Mouse (Mus musculus) gastrocnemius, postnatal 14 days (tissue): ENCODE measurements around the gene Ube2g1. TPM values are rescaled to one million over a fixed set of nuclear protein-coding genes. Genes with fewer than 3 reads are reported as not detected.
A peak's percentile ranks its signal among the peaks of the same experiment; 100 is the strongest.
"Not testable (repeated sequence)": the region's sequence is repeated elsewhere in the genome, so short reads cannot be mapped to it uniquely, and the experiment has no call there.

Source experiments
- DNase-seq: peaks from one replicate; pipeline ENCODE4 v3.0.0; 2021; ENCODE audit warnings: mixed read lengths
- intact Hi-C: fragments of 180-260 bp; cut with DNase I; formaldehyde crosslinking; loops from one replicate; pipeline ENCODE4 v1.15.1; 2025; ENCODE audit warnings: low total_unique reads
- total RNA-seq, 2 experiments: library from RNA; stranded (reverse); gene quantifications; 2 replicates each; pipeline ENCODE4 v1.2.3; 2021

The Ube2g1 gene
- total RNA-seq, 2 experiments from 2014 or later: 55.2 to 55.7 TPM

DNA sequence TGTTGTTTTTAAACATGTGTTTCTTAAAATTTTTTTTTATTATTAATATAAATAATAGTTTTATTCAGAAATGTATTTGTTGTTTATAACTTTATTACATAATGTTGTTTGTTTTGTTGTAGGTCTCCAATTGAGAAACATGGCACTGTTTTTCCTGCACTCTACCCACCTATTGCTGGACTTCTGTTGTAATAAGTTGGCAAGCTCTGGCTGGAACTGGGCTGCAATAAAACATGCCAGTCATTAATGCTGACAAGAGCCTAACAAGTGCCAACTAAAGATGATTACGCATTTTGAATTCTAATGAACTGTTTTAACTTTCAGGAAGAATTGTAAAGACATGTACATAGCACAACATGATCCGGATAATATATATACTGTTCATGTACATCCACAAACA is 76.3 kb downstream of the Ube2g1 start:
- no peak for DNase-seq
- intact Hi-C loops: no loop called here

DNA sequence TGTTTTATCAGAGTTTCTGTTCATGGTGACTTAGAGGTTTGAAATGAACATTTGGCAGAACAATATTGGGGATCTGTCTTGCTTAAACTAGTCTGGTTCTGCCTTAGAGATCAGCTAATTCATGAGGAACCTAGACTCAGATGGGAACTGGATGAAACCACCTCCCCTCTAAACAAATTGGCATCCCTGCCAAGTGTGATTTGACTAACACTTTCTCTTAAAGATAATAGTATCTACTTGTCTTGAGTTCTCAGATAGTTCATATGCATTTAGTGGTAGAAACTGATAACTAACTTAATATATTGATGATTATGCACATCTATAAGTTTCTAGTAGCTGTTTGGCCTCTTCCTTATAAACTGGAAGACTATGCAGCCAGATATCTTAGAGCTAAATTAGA is 79.6 kb downstream of the Ube2g1 start:
- intact Hi-C loops: no loop called here
- DNase-seq: no peak

DNA sequence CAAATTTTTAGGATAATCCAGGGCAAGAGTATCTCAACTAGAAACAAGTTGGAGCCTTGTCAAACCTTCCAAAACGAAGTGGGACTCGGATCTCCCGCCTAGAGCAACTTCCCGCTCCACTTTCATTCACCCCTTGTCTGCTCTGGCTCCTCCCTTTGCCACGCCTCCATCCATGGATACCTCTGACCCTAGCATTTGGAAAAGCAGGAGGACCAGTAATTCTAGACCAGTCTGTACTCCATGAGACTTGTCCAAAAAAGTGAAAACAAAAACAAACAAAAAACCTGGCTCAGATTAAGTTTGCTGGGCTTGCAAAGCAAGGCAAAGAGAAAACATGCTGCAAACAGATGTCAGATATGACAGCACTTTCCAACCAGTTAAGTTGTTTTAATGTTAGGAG is 81.2 kb downstream of the Ube2g1 start:
- DNase-seq: no peak
- intact Hi-C loops: no loop called here

DNA sequence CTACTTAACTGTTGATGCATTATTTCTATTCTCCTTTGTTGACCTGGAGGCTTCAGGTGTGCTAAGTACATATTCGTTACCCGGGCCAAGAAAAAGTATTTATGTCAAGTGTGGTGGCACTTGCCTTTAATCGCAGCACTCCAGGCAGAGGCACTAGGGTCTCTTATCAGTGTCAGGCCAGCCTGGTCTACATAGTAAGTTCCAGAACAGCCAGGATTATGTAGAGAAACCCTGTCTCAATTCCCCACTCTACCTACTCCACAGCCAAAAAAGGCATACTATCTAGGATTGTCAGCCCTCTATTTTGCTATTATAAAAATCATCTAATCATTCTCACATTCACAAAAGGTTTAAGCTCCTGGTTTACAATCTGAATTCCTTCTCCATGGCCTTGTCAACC is 82.0 kb downstream of the Ube2g1 start:
- intact Hi-C loops: no loop called here
- DNase-seq: no peak

DNA sequence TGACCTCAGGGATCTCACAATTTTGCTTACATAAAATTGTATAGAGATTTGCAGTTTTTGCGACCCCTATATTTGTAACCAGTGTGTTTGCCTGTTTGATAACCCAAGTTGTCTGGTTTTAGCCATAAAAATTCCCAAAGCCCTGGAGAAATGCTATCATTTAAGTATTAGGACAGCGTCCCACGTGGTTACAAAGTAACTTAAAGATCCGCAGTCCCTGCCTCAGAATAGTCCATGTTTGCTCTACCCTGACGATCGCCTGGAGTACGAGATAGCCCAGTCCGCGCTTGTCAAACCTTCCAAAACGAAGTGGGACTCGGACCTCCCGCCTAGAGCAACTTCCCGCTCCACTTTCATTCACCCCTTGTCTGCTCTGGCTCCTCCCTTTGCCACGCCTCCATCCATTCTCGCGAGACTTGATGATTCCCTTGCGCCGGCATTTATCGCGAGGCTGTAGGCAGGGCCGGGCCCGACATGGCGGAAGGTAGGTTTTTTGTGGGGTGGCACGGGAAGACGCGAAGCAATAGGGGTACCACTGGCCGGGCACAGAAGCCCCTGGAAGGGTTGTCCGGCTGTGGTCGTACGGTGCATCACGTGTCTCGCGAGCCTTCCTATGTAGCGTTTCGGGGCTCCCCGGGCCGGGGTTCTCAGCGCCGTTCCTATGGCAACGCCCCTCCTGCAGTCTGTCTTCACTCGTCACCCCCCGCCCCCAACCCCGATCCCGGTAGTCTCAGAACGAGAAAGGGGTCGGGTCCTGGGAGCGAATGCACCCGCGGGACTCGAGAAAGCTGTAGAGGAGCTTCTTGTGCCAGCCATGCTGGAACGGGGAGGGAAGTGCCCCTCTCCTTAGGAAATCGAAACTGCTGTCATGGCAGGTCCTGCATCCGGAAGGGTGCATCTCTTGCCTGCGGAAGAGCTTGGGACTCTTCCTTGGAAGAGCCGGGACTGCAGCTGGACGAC is 82.7 kb downstream of the Ube2g1 start, which contains the start of gene Ankfy1:
Gene Ankfy1 (plus strand): TSS at position 456 of the 960 bp plus-strand sequence.
- intact Hi-C loops: no loop called here
- DNase-seq: peak; percentile 97

DNA sequence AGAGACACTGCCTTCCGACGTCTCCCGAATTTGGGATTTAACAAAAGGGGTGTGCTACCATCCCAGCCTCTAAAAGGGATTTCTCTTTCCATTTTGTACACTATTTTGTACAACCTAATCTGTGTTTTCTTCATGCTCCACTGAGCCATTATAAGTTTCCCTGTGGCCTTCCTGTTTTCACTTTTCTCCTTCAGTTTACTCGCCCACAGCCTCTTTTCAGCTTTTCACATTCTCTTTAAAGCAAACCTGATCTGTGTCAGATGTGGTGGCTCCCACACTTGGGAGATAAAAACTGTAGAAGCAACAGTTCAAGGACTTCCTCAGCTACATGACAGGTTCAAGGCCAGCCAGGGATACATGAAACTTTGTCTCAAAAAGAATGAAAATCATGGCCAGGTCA is 85.3 kb downstream of the Ube2g1 start:
- DNase-seq: no peak
- intact Hi-C loops: no loop called here

DNA sequence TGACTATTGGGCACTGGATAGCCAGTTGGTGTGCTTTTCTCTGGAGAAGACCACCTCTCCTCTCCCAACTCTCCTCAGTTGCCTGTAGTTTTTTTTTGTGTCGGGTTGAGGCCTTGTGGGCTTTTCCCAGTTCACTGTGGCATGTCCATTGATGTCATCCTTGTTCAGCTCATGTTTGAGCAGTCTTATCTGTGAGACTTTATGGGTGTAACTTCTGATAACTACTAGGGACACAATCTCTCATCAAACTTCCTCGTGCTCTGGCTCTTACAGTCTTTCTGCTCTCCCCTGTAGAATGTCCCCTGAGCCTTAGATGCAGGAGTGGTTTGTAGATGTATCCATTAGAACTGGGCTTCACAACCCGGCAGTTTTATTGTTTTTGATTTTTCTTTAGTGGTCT is 87.9 kb downstream of the Ube2g1 start:
- no peak for DNase-seq
- intact Hi-C loops: no loop called here

DNA sequence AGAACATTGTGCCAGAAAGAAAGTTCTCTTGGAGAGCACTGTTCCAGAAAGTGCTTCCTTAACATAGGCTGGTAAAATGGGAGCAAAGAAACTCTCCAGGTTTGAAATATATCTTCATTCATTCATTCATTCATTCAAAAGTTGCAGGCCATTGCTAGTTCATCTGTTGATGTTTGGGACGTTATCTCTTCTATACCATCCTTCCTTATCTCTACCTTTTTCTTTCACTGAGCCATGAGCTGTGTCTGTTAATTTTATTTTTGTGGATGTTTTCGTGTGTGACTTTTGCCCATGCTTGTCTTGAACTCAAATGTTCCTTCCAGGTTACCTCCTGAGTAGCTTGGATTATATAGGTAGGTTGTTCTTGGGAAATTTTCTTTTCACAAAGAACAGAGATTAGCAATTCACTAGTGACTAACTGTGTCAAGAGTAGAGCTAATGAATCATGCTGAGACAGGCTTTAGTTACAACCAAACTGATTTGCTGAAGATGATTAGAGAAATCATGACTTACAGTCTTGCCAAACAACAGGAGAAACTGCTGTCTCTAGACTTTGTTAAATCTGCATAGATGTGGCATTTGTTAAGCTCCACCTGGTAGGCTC is 89.4 kb downstream of the Ube2g1 start:
- DNase-seq: no peak
- intact Hi-C loops: no loop called here

DNA sequence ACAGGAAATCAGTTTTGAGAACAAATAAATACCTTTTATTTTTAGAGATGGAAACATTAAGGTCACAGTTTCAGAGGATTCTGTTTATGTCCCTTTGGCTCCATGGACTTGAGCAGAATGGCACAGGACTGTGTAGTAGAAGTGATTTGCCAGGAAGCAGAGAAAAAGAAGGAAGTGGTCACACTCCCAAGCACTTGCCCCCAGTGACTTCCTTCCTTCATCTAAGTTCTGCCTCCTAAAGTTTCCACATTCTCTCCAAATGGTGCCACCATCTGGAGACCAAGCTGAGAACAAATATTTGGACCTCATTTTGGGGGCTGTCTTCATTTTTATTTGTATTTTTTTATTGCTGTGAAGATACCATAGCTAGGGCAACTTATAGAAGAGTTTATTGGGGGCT is 90.2 kb downstream of the Ube2g1 start:
- DNase-seq: no peak
- intact Hi-C loops: no loop called here

DNA sequence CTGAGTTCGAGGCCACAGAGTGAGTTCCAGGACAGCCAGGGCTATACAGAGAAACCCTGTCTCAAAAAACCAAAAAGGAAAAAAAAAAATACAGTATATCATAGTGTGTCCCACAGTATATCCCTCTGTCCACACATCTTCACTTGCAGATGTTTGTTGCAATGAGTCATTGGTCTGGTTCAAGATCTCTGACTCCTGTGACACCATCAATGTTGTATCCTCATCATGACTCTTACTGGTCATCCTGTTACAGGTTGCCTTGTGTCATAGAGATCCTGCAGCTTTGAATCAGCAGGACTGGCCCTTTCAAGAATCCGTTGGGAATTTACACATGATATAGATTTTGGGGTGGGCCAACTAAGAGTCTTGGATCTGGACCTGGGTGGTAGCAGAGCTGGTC is 98.0 kb downstream of the Ube2g1 start:
- DNase-seq, intact Hi-C loops: not testable (repeated sequence)

DNA sequence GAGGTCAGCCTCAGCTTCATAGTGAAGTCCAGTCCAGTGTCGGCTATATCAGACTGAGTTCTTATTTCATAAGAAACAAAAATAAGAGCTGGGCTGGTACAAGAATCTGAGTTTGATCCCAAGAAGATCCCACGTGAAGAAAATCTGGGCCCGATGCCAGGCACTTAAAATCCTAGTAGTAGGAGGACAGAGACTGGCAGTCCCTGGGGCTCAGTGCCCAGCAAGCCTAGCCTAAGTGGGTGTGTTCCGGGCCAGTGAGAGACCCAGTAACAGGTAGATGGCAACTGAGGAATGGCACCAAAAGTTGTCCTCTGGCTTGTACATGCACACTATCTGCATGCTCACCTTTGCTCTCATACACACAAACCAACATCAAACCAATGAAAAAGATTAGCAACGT is 105.6 kb downstream of the Ube2g1 start:
- DNase-seq: no peak
- intact Hi-C loops: no loop called here

DNA sequence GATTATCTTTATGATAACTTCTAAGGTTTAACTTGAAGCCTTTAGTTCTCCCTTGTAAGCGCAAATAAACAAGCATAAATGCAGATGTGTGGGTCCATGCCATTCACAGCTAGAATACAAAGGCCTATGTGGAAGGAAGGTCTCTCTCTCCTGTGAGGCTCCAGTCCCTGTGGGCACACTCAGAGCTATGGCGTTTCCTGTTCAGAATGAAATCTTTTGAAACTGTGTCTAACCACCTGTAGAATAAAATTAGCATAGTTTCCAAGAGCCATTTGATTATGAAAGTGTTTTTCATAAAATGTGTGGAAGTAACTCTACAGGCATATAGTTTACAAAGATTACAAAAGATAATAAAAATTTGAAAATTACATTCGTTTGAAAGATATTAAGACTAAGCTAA is 111.1 kb downstream of the Ube2g1 start:
- no peak for DNase-seq
- intact Hi-C loops: no loop called here

DNA sequence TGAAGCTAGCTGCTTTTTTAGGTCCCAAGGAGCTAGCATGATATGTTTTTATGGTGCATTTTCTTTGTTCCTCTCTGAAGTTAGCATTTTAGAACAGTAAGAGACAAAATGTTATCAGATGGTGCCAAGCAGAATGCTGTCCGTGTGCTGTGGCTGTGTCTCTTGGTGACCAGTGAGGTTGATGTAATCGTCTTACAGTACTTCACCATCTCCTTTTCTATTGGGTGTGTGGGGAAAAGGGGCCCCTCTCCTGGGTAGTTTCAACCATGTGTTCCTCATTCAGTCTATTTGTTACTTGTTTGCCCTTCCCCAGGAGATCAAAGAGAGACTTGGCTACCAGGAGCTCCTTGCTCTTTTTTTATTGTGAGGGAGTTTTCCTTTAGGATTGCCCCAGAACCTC is 116.1 kb downstream of the Ube2g1 start:
- intact Hi-C loops: no loop called here
- no peak for DNase-seq

DNA sequence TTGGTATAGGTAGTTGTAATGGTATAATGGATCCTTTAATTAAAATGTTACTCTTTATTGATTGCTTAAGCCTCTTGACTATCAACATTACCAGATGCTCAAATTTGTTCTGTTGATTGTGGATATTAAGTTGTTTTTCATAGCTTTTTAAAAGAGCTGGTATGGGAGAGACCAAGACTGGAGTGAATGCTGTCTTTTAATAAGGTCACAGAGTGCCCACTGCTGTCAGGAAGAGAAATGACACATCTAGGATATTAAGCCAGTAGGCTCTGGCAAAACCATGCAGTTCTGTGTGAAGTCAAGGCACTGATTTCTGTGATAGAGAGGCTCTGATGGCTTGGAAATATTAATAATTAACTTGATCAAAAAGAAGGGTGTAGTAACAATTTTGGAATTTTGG is 116.8 kb downstream of the Ube2g1 start:
- DNase-seq: no peak

DNA sequence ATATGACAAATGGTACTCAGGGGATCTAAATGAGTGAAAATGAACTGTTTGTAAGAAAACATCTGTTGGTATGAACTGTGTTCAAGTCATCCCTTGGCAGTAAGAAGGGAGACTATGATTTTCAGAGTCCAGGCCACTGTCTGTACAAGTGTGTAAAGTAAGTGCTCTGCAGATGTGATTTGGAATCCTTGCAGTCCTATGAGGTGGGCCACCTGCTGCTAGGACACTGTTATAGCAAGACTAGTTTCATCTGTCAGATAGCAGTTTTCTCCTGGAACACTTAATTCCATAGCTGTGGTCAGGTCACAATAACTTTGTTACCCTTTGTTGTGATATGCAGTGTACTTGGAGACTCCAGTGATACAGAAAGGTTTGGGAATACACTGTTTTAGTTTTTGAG is 118.9 kb downstream of the Ube2g1 start:
- no peak for DNase-seq
- intact Hi-C loops: no loop called here

More for the DNA sequence above, 116.8 kb downstream of the Ube2g1 start:
- intact Hi-C loops: loop anchor here (2.0 kb wide), 1 partner anchor 151 kb away; no protein-coding TSS in a partner anchor

DNA sequence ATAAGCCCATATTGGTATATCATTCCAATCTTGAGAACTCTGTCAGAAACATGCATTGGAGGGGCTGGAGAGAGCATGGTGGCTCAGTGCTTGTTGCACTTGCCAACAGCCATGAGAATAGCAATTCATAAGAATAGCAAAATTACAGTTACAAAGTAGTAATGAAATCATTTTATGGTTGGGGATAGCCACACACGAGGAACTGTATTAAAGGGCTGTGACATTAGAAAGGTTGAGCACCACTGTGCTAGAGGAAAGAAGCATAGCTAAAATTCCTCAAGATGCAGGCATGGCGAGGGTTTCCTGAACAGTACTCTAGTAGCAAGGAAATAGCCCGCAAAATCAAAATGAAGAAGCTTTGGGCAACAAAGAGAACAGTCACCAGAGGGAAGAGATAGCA is 126.7 kb downstream of the Ube2g1 start:
- intact Hi-C loops: no loop called here
- no peak for DNase-seq

DNA sequence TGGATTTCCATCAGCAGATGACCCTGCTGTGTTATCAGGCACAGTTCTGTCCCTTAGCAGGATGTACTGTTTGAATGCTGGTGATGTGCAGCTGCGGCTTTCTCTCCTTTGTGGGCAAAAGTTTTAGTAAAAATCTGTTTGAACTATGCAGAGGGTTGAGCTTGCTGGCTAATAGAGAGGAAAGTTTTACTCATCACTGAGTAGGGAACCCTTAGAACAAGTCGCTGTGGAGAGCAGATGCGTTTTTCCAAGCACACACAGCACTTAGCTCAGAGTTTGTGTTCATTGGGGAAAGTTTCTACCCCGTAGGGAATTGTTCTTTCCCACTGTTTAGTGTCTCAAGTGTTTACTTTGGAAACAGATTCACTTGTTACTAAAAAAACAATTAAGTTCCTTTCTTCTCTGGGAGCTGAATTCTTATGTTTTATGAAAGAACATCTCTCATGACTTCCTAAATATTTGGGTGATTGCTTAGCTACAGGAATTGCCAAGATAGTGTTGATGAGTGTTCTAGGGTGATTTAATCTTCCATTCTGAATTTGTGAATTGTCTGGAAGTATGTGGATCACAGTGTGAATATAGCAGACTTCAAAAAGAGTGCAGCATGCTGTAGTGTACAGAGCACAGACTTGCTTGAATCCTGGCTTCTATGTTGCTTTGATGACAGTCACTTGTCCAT is 127.9 kb downstream of the Ube2g1 start:
- no peak for DNase-seq
- intact Hi-C loops: no loop called here

DNA sequence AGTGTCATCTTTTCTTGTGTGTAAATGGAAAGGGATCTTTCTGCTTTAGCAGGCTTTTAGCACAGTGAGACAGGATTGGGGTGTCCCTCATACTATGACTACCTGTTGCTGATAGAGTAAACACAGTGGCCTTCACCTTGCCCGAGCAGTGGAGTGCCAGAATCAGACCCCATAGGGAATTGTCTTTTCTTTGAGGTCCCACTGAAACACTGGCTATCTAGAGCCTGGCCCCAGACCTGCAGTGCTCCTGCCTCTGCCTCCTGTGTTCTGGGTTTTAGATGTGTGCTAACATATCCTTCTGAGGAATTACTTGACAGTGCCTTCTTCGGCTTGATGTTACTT is 128.4 kb downstream of the Ube2g1 start:
- intact Hi-C loops: no loop called here
- no peak for DNase-seq
